Mouse (Mus musculus) limb, embryonic 12.5 days (tissue): ENCODE results near the gene Gm28845. TPM values are rescaled to one million over a fixed set of nuclear protein-coding genes. Genes with fewer than 3 reads are reported as not detected.

Experiments
- ATAC-seq: fragments of 200-750 bp; cut with Nextera tagmentation; 2 replicates; pipeline ENCODE4 v1.8.0; 2017; ENCODE audit warnings: low read depth, moderate TSS enrichment; ENCODE audit not compliant: insufficient number of reproducible peaks, insufficient read depth, low FRiP score, low TSS enrichment
- H3K27ac ChIP-seq: fragments of 300-500 bp; sonication (generic); 2 replicates; pipeline ENCODE4 v1.5.1; 2016; ENCODE audit warnings: mild to moderate bottlenecking, moderate library complexity
- H3K27me3 ChIP-seq: fragments of 300-500 bp; sonication (generic); 2 replicates; pipeline ENCODE4 v1.6.1; 2016; ENCODE audit warnings: mild to moderate bottlenecking, moderate library complexity
- H3K36me3 ChIP-seq: fragments of 300-500 bp; sonication (generic); 2 replicates; pipeline ENCODE4 v1.6.1; 2016; ENCODE audit warnings: mild to moderate bottlenecking, moderate library complexity
- H3K4me1 ChIP-seq: fragments of 300-500 bp; sonication (generic); replicated peaks from 2 replicates; pipeline ENCODE4 v1.6.1; 2016
- H3K4me2 ChIP-seq: fragments of 300-500 bp; sonication (generic); 2 replicates; pipeline ENCODE4 v1.6.1; 2016; ENCODE audit warnings: mild to moderate bottlenecking, moderate library complexity
- H3K4me3 ChIP-seq: fragments of 300-500 bp; sonication (generic); replicated peaks from 2 replicates; pipeline ENCODE4 v1.5.1; 2016; ENCODE audit warnings: mild to moderate bottlenecking
- H3K9ac ChIP-seq: fragments of 300-500 bp; sonication (generic); replicated peaks from 2 replicates; pipeline ENCODE4 v1.6.1; 2016; ENCODE audit warnings: mild to moderate bottlenecking, moderate library complexity
- H3K9me3 ChIP-seq: fragments of 300-500 bp; sonication (generic); 2 replicates; pipeline ENCODE4 v1.6.1; 2016; ENCODE audit warnings: mild to moderate bottlenecking, moderate library complexity
- WGBS: fragments of 180-500 bp; shearing (Covaris S2); methylation state at CpG from one replicate; pipeline ENCODE4 v1.1.7; 2016; 5-methylcytosine and 5-hydroxymethylcytosine counted together
- polyA plus RNA-seq: library from polyadenylated mRNA; unstranded; fragments of >200 nt; fragmentation: Nextera tagmentation; extraction: Ambion mirVana; gene quantifications from 2 replicates; pipeline ENCODE4 v1.2.1, GENCODE M21; 2016

Gm28845 gene
- polyA plus RNA-seq: 0.46 TPM in 1 of 2 replicates, not detected in the other

DNA sequence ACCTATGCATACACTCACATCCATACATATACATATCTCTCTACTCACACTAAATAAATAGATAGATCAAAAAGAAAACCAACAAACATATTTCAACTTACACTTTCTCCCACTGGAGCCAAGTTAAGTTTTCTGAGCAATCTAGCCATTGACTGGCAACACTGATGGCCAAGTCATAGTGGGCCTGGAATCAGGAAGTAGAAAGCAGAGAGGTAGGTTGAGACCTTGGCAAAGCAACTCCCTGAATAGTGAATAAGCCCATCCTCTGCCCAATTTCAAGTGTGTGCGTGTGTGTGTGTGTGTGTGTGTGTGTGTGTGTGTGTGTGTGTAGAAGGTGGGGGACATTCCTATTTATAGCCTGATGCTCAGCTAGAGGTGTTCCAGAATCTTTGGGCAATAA lies at the start of gene Gm28845:
Gene Gm28845, minus strand, starts transcription at position 121 of the 400 bp plus-strand sequence.
- no peak within 1 kb of the TSS for H3K4me3 ChIP-seq
- no peak within 1 kb of the TSS for H3K4me2 ChIP-seq
- 100% methylated on average over 1 of the region's 1 CpGs for WGBS
- ATAC-seq: no peak
- H3K27me3 ChIP-seq: no peaks in the 10 kb centered on the region
- no peaks in the 10 kb centered on the region for H3K9me3 ChIP-seq
- H3K4me1 ChIP-seq: no peaks in the 10 kb centered on the region; the same call in 1 of the 2 replicates
- no peaks in the 10 kb centered on the region for H3K36me3 ChIP-seq
- no peak within 1 kb of the TSS for H3K9ac ChIP-seq
- no peak within 1 kb of the TSS for H3K27ac ChIP-seq

DNA sequence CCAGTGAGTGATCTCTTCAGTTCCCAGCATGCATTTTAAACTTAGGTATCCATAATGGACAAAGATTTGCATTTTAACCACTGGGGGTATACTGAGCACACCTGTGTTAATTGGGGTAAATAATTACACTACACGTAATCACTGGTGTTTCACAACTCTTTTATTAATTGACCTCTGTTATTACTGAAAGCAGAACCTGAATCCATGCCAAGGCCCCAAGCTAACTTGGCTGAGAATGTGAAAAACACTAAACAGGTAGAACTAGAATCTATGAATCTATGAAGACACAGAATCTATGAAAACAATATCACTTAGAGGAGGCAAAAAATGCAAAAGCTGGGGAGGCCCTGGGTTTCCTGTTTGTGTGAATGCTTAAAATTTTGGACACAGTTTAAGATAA lies 48.1 kb upstream of the Gm28845 start:
- peaks cover 95% of the 10 kb centered on the region for H3K36me3 ChIP-seq
- no peaks in the 10 kb centered on the region for H3K9me3 ChIP-seq
- H3K27me3 ChIP-seq: no peaks in the 10 kb centered on the region
- no peak overlapping the region for H3K4me3 ChIP-seq
- no peak overlapping the region for H3K27ac ChIP-seq
- no peak overlapping the region for H3K4me2 ChIP-seq
- no peak overlapping the region for H3K9ac ChIP-seq
- ATAC-seq: no peak
- WGBS: 88% methylated on average over 1 of the region's 1 CpGs
- no peaks in the 10 kb centered on the region for H3K4me1 ChIP-seq

DNA sequence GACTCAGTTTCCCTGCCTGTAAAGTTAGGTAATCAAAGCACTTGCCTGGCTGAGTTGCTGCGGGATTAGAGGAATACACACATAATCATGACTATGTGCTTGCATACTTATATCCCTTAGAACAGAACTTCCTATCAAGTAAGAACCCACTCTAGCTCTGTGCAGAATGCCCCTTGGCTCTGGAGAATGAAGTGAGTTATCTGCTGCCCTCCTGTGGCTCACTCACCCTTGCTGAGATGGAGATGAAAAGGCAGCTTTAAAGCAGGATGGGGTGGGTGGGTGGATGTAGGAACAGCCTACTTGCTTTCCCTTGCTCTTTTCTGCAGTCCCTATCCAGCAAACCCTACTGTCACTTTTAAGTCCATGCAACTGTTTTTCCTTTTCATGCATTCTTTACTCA lies 42.9 kb upstream of the Gm28845 start:
- 86% methylated on average over 1 of the region's 1 CpGs for WGBS
- no peak overlapping the region for H3K4me3 ChIP-seq
- H3K27me3 ChIP-seq: no peaks in the 10 kb centered on the region
- ATAC-seq: no peak
- H3K9ac ChIP-seq: no peak overlapping the region
- no peaks in the 10 kb centered on the region for H3K9me3 ChIP-seq
- H3K4me2 ChIP-seq: no peak overlapping the region
- H3K36me3 ChIP-seq: peaks cover 90% of the 10 kb centered on the region
- H3K4me1 ChIP-seq: no peaks in the 10 kb centered on the region
- no peak overlapping the region for H3K27ac ChIP-seq

DNA sequence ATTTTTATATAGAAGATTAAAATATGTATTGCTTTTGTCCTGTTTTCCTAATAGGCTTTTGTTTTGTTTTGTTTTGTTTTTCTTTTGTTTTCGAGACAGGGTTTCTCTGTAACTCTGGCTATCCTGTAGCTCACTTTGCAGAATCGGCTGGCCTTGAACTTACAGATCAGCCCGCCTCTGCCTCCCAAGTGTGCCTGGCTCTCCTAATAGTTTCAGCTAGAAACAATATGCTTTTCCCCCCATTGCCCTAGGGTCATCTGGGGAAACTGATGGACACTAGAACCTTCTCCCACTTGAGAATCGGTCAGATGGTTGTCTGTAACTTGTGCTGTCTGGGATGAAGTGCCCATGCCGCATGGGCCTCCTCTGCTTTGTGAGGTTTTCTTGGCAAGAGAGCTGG lies 36.8 kb upstream of the Gm28845 start:
- no peak for ATAC-seq
- H3K4me1 ChIP-seq: no peaks in the 10 kb centered on the region
- no peaks in the 10 kb centered on the region for H3K9me3 ChIP-seq
- no peaks in the 10 kb centered on the region for H3K27me3 ChIP-seq
- no peak overlapping the region for H3K4me2 ChIP-seq
- no peak overlapping the region for H3K4me3 ChIP-seq
- H3K9ac ChIP-seq: no peak overlapping the region
- 91% methylated on average over 5 of the region's 5 CpGs for WGBS
- H3K36me3 ChIP-seq: peaks cover 33% of the 10 kb centered on the region
- no peak overlapping the region for H3K27ac ChIP-seq

DNA sequence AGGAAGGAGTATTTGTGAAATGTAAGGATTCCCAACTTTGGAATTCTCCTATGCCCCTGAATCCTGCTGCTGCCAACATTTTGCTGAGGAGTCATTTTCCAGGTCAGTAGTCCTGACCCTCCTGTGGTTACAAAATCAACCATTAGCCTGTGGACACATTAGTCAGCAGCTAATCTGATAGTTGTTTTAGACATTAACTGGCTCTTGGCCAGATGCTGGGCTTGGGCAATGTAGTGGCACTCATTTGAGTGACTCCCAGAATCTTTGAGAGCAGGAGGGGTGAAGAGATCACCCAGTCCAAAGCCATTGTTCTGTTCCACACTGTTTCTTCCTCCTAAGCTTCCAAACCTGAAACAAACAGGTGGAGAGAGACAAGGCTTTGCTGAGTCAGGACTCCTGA lies 35.5 kb upstream of the Gm28845 start:
- Histone ChIP-seq H3K36me3 (peaks cover 20% of the 10 kb centered on the region), H3K9me3 (no peaks in the 10 kb centered on the region), H3K9ac (no peak overlapping the region), H3K4me2 (no peak overlapping the region), H3K27me3 (no peaks in the 10 kb centered on the region), H3K4me1 (no peaks in the 10 kb centered on the region), H3K27ac (no peak overlapping the region), H3K4me3 (no peak overlapping the region)
- no peak for ATAC-seq

DNA sequence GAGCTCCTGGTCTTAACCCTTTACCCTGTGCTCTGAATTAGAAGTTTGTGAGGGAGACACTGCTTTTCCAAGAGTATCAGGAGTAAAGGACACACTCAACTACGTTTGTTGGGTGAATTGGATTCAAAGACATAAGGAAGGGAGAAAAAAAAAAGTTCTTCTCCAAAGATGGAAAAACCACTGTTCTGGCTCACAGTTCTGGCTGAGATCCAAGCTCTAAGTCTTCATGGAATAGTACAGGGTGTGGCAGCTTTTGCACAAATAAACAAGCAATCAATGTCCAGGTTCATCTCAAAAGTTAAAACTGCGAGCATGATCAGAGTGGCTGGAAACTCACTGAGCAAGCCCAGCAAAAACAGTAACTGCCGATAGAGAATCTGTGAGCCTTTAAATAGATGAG lies 28.6 kb upstream of the Gm28845 start:
- ATAC-seq: no peak
- Histone ChIP-seq H3K27ac (no peak overlapping the region), H3K9me3 (no peaks in the 10 kb centered on the region), H3K36me3 (no peaks in the 10 kb centered on the region), H3K4me1 (no peaks in the 10 kb centered on the region), H3K27me3 (no peaks in the 10 kb centered on the region), H3K4me2 (no peak overlapping the region), H3K9ac (no peak overlapping the region), H3K4me3 (no peak overlapping the region)
- WGBS: 82% methylated on average over 3 of the region's 3 CpGs

DNA sequence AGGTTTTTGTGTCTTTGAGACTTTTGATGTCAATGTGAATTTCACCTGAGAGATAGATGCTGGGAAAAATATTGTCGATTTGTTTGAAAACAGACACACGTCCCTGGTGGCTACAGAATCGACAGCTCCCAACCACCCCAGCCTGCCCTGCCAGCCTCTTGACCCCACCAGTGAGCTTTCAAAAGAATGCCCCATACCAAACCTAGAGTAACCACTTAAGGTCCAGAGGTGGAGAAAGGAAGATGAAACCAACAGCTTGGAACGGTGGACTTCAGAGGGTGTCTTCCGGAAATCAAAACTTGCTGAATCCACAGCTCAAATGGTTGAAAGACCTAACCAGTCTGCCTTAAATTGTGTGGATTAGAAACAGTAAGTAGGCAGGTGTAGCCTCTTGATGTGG lies 28.0 kb upstream of the Gm28845 start:
- Histone ChIP-seq H3K27me3 (no peaks in the 10 kb centered on the region), H3K27ac (no peak overlapping the region), H3K9ac (no peak overlapping the region), H3K4me3 (no peak overlapping the region), H3K4me2 (no peak overlapping the region), H3K36me3 (no peaks in the 10 kb centered on the region), H3K4me1 (no peaks in the 10 kb centered on the region), H3K9me3 (no peaks in the 10 kb centered on the region)
- ATAC-seq: no peak
- 93% methylated on average over 5 of the region's 5 CpGs for WGBS

DNA sequence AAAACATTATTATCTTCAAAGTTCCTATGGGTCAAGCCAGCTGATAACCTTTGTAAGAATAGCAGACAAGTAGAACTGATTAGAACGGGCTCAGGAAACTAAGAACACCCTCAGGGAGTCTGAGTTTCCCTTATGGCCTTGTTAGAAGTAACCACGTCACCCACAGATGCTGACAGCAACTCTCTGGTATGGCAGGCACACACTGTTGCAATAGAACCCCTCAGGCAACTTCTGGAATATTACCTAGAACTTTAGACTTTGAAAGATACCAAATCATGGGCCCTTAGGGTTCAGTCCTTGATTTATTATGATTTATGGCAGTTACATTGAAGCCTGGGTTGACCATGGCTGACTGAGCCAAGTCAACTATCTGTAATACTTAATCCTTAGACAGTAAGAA lies 27.2 kb upstream of the Gm28845 start:
- no peak overlapping the region for H3K9ac ChIP-seq
- no peaks in the 10 kb centered on the region for H3K4me1 ChIP-seq
- H3K9me3 ChIP-seq: no peaks in the 10 kb centered on the region
- WGBS: 57% methylated on average over 2 of the region's 2 CpGs
- H3K4me3 ChIP-seq: no peak overlapping the region
- H3K27ac ChIP-seq: no peak overlapping the region
- no peaks in the 10 kb centered on the region for H3K27me3 ChIP-seq
- H3K36me3 ChIP-seq: no peaks in the 10 kb centered on the region
- ATAC-seq: no peak
- H3K4me2 ChIP-seq: no peak overlapping the region

DNA sequence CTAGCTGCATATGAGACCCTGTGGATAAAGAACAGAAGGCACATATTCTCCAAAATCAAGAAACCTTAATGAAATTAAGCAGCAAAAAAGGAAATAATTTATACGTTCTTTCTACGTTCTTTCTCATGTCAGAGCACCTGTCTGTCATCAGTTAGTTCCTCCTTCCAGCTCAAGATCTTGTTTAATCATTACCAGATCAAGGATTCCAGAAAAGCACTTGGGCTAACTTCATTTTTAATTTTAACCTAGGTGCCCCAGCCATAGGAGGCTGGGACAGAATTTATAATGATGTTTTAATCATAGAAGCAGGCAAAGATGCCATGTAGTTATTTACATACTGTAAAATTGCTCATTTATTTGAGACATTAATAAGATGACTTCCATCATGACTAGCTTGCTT lies 25.4 kb upstream of the Gm28845 start:
- ATAC-seq: no peak
- no peak overlapping the region for H3K4me2 ChIP-seq

DNA sequence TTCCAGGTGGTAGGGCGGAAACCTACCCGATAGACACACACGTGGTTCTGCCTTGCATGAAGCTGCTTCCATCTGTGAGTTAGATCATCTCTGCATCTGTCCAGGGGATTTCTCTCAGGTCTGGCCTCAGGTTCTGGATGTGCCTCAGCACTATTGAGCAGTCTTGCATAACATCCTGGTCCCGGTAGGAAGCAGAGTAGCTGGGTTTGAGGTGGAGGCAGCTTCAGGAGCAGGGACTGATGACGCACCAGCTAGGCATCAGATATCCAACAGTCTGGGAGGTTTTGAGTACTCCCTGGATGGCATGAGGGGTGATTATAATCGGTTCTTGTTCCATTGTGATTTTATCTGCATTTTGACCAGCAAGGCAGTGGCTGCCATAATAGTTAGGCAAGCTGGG lies 18.2 kb upstream of the Gm28845 start:
- no peak for ATAC-seq
- no peak overlapping the region for H3K27ac ChIP-seq
- no peak overlapping the region for H3K9ac ChIP-seq
- no peaks in the 10 kb centered on the region for H3K27me3 ChIP-seq
- H3K9me3 ChIP-seq: no peaks in the 10 kb centered on the region
- no peak overlapping the region for H3K4me2 ChIP-seq
- no peaks in the 10 kb centered on the region for H3K4me1 ChIP-seq
- 85% methylated on average over 6 of the region's 6 CpGs for WGBS
- no peaks in the 10 kb centered on the region for H3K36me3 ChIP-seq
- no peak overlapping the region for H3K4me3 ChIP-seq

More for the DNA sequence above, 25.4 kb upstream of the Gm28845 start:
- H3K9me3 ChIP-seq: no peaks in the 10 kb centered on the region
- no peak overlapping the region for H3K4me3 ChIP-seq
- H3K9ac ChIP-seq: no peak overlapping the region
- H3K4me1 ChIP-seq: no peaks in the 10 kb centered on the region
- no peak overlapping the region for H3K27ac ChIP-seq
- WGBS: 79% methylated on average over 2 of the region's 2 CpGs
- no peaks in the 10 kb centered on the region for H3K36me3 ChIP-seq
- H3K27me3 ChIP-seq: no peaks in the 10 kb centered on the region

DNA sequence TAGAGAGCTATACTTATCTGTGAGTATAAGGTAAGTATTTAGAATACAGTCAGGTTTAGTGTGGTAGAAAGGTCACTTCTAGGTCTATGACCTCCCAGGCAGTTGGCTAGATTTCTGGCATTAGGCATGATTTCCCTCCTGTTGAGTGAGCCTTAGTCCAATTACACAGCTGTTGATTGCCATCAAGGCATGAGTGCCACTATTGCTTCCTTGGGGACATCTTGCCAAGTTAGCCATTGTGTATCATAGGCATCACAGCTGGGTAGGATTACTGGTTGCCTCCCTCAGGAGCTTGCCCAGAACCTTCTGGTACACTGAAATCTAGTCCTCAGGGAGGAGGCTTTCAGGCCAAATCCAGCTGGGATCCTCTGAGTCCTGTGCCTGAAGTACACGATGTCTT lies 13.5 kb upstream of the Gm28845 start:
- Histone ChIP-seq H3K4me2 (no peak overlapping the region), H3K27ac (no peak overlapping the region), H3K27me3 (no peaks in the 10 kb centered on the region), H3K9ac (no peak overlapping the region), H3K36me3 (no peaks in the 10 kb centered on the region), H3K4me1 (no peaks in the 10 kb centered on the region), H3K4me3 (no peak overlapping the region), H3K9me3 (no peaks in the 10 kb centered on the region)
- ATAC-seq: no peak
- 91% methylated on average over 1 of the region's 1 CpGs for WGBS

DNA sequence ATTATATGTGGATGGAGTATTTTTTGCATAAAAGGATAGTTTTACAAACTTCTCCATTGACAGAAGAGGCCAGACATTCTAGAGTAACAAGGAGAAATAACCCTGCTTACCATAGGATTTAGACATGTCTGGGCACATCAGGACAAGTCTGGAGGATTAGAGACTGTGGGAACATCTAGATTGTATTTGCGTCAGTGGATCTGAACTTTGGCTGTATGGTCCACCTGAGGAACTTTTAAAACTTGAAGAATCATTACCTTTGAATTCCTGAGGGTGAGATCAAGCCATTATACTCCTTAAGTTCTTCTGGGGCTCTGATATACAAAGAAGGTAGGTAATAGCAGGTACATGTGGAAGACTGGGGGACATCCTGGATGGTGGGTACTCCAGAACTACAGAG lies 12.3 kb upstream of the Gm28845 start:
- WGBS: 92% methylated on average over 1 of the region's 1 CpGs

More for the DNA sequence above, 12.3 kb upstream of the Gm28845 start:
- no peak overlapping the region for H3K4me3 ChIP-seq
- no peaks in the 10 kb centered on the region for H3K27me3 ChIP-seq
- no peak overlapping the region for H3K27ac ChIP-seq
- H3K4me1 ChIP-seq: no peaks in the 10 kb centered on the region
- no peaks in the 10 kb centered on the region for H3K36me3 ChIP-seq
- no peaks in the 10 kb centered on the region for H3K9me3 ChIP-seq
- no peak overlapping the region for H3K4me2 ChIP-seq
- H3K9ac ChIP-seq: no peak overlapping the region
- ATAC-seq: no peak
